Mouse (Mus musculus): ENCODE data around the gene Slc41a2.

The Slc41a2 gene

GRCm38 (mm10) chr10:83220217-83220616, 117.5 kb downstream of the Slc41a2 start:
- no peak for DNase-seq

- peak; percentile 44 for DNase-seq
Observed at GRCm38 (mm10) chr10:83219729-83220128, 118.0 kb downstream of the Slc41a2 start.

- DNase-seq: no peak
Observed at GRCm38 (mm10) chr10:83218778-83219177, 118.9 kb downstream of the Slc41a2 start.

GRCm38 (mm10) chr10:83217256-83217655, 120.4 kb downstream of the Slc41a2 start:
- DNase-seq: no peak

GRCm38 (mm10) chr10:83215559-83215958, 122.1 kb downstream of the Slc41a2 start:
- DNase-seq: no peak

- no peak for DNase-seq
Observed at GRCm38 (mm10) chr10:83212618-83213017, 125.1 kb downstream of the Slc41a2 start.

GRCm38 (mm10) chr10:83210968-83211583, 126.6 kb downstream of the Slc41a2 start:
- DNase-seq: no peak

GRCm38 (mm10) chr10:83210122-83210521, 127.6 kb downstream of the Slc41a2 start:
- DNase-seq: no peak

- DNase-seq: no peak
Observed at GRCm38 (mm10) chr10:83209388-83209787, 128.3 kb downstream of the Slc41a2 start.

- DNase-seq: no peak
Observed at GRCm38 (mm10) chr10:83208436-83208835, 129.2 kb downstream of the Slc41a2 start.

GRCm38 (mm10) chr10:83202906-83203702, 134.6 kb downstream of the Slc41a2 start:
- DNase-seq: no peak

- DNase-seq: no peak
Observed at GRCm38 (mm10) chr10:83201525-83201924, 136.2 kb downstream of the Slc41a2 start.

GRCm38 (mm10) chr10:83199290-83199689, 138.4 kb downstream of the Slc41a2 start:
- DNase-seq: no peak

- DNase-seq: no peak
Observed at GRCm38 (mm10) chr10:83198692-83199091, 139.0 kb downstream of the Slc41a2 start.

- peak; percentile 57 for DNase-seq
Observed at GRCm38 (mm10) chr10:83197690-83198336, 139.9 kb downstream of the Slc41a2 start.

- DNase-seq: no peak
Observed at GRCm38 (mm10) chr10:83191982-83192381, 145.7 kb downstream of the Slc41a2 start.

GRCm38 (mm10) chr10:83191476-83191875, 146.2 kb downstream of the Slc41a2 start:
- no peak for DNase-seq

GRCm38 (mm10) chr10:83189071-83189470, 148.6 kb downstream of the Slc41a2 start:
- DNase-seq: no peak

- no peak for DNase-seq
Observed at GRCm38 (mm10) chr10:83186984-83187383, 150.7 kb downstream of the Slc41a2 start.

GRCm38 (mm10) chr10:83186167-83186566, 151.5 kb downstream of the Slc41a2 start:
- DNase-seq: no peak

GRCm38 (mm10) chr10:83185121-83185520, 152.6 kb downstream of the Slc41a2 start:
- DNase-seq: no peak

GRCm38 (mm10) chr10:83184480-83185069, 153.1 kb downstream of the Slc41a2 start:
- DNase-seq: no peak

Measured in right cerebral cortex, postnatal 25 days (tissue).